Mouse (Mus musculus) T-cell, adult 66 days (primary cell): ENCODE results near the gene Gcc1. TPM values are rescaled to one million over a fixed set of nuclear protein-coding genes. Genes with fewer than 3 reads are reported as not detected.

Experiments used
- total RNA-seq, 2 experiments: library from RNA; stranded (reverse); gene quantifications; 3 replicates in 1 of 2; 4 replicates in 1 of 2; pipeline ENCODE4 v1.2.4; 2023

Gcc1 gene
- 10 to 100 TPM; 26.5 to 31.3 TPM for total RNA-seq

GRCm38 (mm10) chr6:28428290-28428689 is at the start of gene Gcc1:
Gene Gcc1, minus strand, starts transcription at chr6:28428390.

GRCm38 (mm10) chr6:28474839-28475238 is 46.6 kb upstream of the Gcc1 start, which contains the start of gene Snd1:
Gene Snd1, plus strand, starts transcription at chr6:28475139.

GRCm38 (mm10) chr6:28449253-28449652 is 21.1 kb upstream of the Gcc1 start, which contains the start of gene Pax4:
Gene Pax4, minus strand, starts transcription at chr6:28449353.

GRCm38 (mm10) chr6:28427096-28427839 is 922 bp downstream of the Gcc1 start, which contains the start of gene Fscn3:
Gene Fscn3, plus strand, starts transcription at chr6:28427789.

GRCm38 (mm10) chr6:28423313-28423712 is 4.9 kb downstream of the Gcc1 start, which contains the start of gene Arf5:
Gene Arf5, plus strand, starts transcription at chr6:28423560.

GRCm38 (mm10) chr6:28397681-28398203 is 30.4 kb downstream of the Gcc1 start, which contains the start of gene Zfp800:
Gene Zfp800, minus strand, starts transcription at chr6:28398005.

Other genes with a start within 250 kb of the Gcc1 start
- 10 to 100 TPM; 50.5 to 53.7 TPM for gene Zfp800, start 30.4 kb downstream of the Gcc1 start, total RNA-seq
- gene Arf5, start 4.8 kb downstream of the Gcc1 start, total RNA-seq = 100 to 1,000 TPM; 174 to 175 TPM
- under 1 TPM; 0.67 to 0.89 TPM for gene Fscn3, start 601 bp downstream of the Gcc1 start, total RNA-seq
- not detected for gene Pax4, start 21.0 kb upstream of the Gcc1 start, total RNA-seq
- 100 to 1,000 TPM; 128 to 142 TPM for gene Snd1, start 46.7 kb upstream of the Gcc1 start, total RNA-seq